Mouse (Mus musculus): ENCODE measurements around the gene Cavin1.
"Not testable (repeated sequence)": the region's sequence is repeated elsewhere in the genome, so short reads cannot be mapped to it uniquely, and the experiment has no call there.

Gene Cavin1

DNA sequence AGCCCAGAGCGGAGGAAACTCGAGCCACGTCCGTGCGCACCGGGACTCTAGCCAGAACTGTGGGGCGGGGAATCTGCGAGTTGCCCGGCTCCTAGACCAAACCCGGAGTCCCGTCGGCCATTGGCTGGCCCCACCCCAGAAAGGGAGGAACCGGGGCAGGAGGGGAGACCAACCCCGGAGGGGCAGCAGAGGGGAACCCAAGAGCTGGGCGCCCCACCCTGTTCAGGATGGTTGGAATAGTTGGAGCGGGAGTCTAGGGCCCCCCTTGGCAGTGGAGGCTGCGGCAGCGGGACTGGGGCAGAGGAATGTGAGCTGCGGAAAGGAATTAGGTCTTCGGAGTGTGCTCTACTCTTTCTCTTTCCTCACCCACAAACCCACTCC is at the start of gene Cavin1:
Gene Cavin1 (minus strand): TSS at position 331 of the 381 bp plus-strand sequence.
- in situ Hi-C loops (cut with MboI, MseI), result no loop called here

DNA sequence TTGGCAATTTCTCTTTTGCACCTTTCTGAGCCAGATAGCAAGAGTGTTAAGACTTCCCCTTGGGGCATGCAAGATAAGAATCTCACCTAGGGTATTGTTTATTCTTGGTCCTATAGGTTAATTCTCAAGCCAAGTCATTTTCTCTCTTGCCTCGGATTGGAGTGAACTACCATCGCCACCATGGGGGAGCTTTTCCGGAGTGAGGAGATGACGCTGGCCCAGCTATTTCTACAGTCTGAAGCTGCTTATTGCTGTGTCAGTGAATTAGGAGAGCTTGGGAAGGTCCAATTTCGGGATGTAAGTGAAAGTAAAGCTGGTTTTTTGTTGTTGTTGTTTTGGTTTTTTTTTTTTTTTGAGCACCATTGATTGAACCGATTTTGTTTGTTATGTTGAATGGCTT is 41.0 kb upstream of the Cavin1 start:
- in situ Hi-C loops (cut with MboI, MseI), result loop anchor here (10.0 kb wide), 1 partner anchor 1733 kb away; no protein-coding TSS in a partner anchor

DNA sequence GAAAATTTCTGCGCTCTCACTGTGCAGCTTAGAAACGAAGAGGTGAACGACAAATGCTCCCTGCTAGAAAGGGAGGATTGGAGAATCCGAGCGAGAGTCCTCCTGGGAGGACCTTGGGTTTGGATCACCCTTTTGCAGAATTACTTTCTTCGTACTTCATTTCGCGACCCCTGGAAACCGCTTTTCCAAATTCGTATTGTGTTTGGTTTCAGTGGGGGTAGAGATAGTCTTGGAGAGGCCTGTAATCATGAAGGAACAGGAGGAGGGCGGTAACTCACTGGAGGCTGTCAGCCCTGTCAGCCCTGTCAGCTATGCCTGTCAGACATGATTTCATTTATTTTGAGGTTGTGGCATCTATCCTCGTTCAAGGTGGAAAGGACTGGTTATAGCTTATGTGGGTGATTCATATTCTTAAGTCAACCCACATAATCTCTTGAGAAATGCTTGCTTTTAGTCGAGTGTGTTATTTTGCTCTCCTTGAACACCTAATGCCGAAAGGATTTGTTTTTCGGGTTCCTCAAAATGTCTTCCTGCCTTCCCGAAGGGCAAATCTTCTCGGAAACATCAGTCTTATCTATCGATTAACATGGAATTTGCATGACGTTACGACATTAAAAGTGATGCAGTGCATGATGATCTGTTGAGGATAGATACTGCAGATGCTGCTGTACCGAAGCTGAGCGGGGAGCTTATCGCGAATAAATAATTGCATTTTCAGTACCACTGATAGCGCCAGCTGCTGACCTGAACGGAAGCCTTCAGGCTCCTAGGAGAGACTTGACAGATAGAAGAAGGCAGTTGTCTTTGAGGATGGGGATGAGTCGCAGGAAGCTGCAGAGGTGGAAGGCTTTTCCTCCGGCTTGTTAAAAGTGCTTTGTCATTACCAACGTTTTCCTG is 39.4 kb upstream of the Cavin1 start:
- in situ Hi-C loops (cut with MboI, MseI), result loop anchor here (10.0 kb wide), 1 partner anchor 1735 kb away; no protein-coding TSS in a partner anchor

DNA sequence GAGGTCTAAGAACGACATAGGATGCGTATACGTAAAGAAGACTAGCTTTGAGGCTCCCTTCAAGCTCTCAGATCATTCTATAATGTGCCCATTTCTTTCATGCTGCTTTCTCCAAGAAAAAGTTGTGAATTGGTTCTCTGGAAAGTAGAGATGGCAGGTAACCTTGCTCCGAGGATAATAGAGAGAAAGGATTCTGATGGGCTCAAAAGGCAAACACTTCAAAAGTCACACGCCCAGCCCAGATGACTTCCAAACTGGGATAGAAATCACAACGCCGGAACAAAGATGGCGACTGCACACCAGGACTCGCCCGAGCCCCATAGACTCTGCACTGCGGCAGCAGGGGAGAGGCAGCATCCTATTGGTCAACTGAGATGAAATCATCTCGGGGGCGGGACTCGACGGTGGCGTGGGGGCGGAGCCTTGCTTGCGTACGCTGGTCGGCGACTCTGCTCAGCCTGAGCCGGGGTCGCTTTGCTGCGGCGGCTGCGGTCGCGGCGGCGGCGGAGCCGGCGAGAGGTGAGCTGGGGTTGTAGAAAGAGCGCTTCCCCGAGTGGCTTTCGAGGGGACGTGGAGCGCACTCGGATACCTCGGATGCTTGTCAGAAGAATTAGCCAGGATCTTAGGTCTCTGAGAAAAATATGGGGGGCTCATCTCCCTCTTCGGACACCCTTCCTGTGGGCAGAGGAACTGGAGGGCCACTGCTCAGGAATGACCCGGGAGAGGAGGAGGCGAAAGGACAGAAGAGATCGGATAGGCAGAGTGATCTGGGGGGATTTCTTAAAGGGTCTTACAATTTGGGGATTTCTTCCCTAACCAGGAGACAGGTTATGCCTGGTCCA is 38.6 kb upstream of the Cavin1 start, which contains the start of gene Atp6v0a1:
Gene Atp6v0a1 (plus strand): TSS at position 407 of the 842 bp plus-strand sequence.
- in situ Hi-C loops (cut with MboI, MseI), result no loop called here

DNA sequence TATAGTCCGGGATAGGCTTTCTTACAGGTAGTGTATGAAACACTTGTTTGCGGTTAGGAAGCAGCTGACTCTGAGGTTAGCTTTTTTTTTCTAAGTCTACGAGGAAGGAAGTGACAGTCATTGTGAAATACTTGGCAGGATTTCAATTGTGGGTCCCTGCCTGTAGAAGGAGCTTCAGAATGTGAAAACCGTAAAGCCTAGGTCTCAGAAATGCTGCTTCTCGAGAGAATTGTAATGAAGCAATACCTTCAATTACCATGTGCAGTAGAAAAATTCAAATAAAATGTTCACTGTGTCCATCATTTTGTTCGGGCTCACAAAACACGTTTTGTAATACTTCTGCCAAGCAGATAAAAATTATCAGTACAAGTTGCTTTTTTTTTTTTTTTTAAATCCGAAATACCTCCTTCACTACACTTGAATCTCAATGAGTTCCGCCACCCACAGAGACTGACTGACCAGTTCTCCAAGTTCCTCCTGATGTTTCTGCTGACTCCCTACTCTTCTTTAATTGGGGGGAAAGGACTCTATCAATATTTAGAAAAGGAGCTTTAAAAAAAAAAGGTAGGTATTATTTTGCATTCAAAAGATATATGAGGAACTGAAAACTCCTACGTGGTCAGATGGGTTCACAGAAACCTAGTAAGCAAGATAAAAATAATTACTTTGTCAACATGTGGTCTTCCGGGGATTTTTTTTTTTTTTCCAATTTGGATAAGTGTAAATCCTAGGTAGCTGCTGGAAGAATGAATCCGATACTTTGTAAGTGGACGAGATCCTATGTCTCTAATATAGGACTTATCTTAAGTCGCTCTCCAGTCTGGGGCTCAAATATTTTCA is 37.7 kb upstream of the Cavin1 start:
- in situ Hi-C loops (cut with MboI, MseI), result no loop called here

DNA sequence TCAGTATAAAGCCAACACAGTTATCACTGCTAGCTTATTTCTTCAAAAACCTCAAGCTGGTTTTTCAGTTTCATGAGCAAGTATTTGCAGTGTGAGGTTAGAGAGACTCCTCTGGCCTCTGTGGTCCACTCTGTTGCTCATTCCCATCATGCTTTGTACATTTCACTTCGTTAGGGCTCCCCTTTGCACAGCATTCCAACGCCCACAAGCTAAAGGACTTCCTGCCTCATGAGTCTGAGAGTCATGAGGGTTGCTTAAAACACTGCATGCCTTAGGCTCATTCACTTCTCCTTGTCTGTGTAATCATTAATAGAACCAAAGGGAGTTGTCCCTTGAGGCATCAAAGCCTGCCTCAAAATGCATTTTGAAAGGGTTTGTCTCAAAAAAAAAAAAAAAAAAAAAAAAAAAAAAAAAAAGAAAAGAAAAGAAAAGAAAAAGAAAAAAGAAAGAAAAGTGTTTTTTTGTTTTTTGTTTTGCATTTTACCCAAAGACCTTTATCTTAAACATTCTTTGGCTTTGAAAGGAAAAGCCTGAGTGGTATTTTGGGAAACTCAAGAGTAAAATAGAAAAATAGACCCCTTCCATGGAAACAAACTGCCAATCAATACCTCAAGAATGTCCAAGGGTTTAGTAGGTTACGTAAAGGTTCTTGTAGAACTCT is 32.5 kb upstream of the Cavin1 start:
- in situ Hi-C loops (cut with MboI, MseI), result no loop called here

DNA sequence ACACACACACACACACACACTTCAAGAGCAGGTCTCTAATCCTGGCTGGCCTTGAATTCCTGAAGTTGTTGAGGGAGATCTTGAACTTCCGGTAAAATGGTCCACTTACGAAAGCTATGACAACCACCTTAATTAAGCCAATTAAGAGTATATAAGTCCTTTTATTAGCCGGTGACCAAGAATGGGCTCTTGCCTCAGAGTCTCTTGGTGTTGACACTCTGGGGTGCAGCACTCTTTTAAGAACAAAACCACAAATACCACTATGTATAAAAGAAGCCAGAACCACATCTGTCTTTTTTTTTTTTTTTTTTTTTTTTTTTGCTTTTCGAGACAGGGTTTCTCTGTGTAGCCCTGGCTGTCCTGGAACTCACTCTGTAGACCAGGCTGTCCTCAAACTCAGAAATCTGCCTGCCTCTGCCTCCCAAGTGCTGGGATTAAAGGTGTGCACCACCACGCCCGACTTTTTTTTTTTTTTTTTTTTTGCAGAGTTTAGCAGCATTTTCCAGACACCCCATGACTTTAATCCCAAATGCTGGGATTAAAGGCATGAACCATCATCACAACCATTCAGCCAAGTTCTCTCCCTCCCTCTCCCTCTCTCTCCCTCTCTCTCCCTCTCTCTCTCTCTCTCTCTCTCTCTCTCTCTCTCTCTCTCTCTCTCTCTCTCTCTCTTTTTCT is 31.3 kb upstream of the Cavin1 start:
- in situ Hi-C loops (cut with MboI, MseI), result not testable (repeated sequence)

DNA sequence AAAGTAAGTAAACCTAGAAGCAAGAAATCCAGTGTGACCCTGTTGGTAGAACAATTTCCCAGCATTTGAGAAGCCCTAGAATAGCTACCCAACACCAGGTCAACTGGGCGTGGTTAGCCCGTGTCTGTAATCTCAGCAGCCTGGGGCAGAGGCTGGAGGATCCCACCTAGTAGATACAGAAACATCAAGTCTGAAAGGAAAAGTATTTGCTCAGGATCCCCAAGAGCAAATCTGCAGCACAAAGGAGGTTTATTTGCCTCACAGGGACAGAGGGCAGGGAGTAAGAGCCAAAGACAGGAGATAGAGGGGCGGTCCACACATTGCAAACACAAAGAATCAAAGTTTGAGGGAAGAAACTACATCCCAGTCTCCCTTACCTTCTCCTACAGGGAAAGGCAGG is 28.6 kb upstream of the Cavin1 start:
- in situ Hi-C loops (cut with MboI, MseI), result no loop called here

DNA sequence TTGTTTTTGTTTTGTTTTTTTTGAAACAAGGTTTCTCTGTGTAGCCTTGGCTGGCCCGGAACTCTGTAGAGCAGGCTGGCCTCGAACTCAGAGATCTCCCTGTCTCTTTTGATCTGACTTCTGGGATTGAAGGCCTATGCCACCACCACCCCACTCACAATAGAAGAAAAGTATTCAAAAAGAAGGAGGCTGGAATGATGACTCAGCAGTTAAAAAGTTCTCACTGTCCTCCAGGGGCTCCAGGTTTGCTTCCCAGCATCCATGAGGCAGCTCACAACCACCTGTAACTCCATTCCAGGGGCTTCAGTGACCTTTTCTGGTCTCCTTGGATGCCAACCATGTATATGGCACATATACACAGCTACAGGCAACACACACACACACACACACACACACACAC is 28.1 kb upstream of the Cavin1 start:
- in situ Hi-C loops (cut with MboI, MseI), result no loop called here

DNA sequence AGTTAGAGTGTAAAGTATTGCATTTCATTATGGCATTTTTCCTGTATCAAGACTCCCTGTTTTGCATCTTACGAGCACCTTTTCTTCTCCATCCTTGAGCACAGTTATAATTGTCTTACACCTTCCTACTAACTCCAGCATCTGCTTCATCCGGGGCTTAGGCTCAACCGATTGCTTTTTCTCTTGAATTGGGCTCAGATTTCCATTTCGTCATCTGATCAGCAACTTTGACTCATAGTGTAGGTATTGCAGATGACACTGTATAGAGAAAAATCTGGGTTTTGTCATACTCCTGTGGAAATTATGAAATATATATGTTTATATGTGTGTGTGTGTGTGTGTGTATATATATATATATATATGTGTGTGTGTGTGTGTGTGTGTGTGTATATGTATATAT is 25.8 kb upstream of the Cavin1 start:
- in situ Hi-C loops (cut with MboI, MseI), result no loop called here

DNA sequence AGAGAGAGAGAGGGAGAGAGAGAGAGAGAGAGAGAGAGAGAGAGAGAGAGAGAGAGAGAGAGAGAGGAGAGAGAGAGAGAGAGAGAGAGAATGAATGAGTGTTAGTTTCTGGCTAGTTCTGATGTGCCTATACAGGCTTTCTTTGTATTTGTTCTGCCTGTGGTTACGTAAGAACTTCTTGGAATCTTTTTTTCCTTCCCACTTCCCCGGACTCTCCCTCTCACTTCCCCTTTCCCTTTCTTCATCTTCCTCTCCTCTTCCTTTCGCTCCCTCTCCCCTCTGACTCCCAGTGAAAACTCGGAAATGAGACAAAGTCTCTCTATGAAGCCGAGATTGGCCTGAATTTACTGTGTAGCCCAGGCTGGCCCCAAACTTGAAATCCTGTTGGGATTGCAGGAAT is 24.0 kb upstream of the Cavin1 start:
- in situ Hi-C loops (cut with MboI, MseI), result no loop called here

DNA sequence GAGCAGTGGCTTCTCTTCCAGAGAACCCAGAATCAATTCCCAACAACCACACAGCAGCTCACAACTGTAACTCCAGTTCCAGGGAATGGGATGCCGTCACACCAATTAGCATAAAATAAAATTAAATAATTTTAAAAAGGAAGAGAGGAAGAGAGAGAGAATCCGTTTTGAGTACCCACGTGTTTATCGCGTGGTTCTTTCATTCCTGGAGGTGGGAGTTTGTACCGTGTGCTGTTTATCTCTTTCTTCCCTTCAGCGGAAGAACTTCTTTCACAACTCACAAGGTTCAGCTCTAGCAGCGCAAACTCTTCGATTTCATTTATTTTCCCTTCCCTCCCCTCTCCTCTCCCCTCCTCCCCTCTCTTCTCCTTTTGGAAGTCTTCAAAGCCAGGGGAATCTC is 23.5 kb upstream of the Cavin1 start:
- in situ Hi-C loops (cut with MboI, MseI), result no loop called here

DNA sequence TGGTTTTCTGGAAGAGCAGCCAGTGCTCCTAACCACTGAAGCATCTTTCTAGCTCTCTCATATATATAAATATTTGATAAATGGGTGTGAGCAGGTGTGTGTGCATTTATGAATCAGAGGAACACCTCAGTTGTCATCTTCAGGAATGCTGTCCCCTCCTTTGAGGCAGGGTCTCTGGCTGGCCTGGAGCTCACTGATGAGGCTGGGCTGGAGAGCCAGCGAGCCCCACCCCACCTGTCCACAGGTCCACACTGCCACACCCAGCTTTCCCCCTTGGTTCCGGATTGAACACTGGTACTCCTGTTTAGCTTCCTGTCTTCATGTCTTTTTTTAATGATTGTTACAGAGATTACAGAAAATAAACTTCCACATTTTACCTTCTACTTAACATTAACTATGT is 22.8 kb upstream of the Cavin1 start:
- in situ Hi-C loops (cut with MboI, MseI), result no loop called here

DNA sequence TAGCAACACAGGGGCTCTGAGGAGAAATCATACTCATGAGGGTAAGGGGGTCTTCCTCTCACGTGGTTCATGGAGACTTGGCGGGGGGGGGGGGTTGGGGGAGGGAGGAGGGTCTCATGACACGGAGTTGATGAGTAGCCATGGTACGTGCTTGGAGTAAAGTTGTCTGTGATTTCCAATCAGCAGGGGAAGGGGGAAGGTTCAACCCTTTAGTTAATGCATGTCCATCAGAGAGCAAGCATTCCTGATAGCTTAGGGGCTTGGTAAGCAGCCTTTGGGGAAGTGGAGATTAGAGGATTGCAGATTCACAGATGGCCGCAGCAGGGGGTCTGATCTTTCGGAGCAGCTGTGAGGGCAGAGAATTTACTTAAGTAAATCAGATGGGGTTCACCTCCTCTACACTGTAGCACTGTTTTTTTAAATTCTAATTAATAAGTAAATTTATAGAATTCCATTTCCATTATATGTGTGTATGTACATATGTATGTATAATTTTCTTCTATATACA is 20.4 kb upstream of the Cavin1 start:
- in situ Hi-C loops (cut with MboI, MseI), result no loop called here

DNA sequence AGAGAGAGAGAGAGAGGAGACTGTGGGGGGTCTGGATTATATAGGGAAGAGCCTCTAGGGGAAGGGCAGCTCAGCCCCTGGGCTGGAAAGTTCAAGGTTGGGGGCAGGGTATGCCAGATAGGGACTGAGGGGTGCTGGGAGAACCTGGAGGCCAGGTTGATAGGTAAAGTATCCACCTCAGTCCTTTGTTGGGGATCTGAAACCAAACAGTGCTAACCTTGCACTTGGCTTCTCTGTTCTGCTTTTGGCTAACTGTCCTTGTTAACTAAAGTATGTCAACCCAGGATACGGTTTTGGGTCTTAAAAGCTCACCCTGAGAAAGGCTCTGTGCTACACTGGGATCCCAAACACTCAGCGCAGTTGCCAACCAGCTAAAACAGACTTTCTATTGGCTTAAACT is 19.0 kb upstream of the Cavin1 start:
- in situ Hi-C loops (cut with MboI, MseI), result no loop called here

DNA sequence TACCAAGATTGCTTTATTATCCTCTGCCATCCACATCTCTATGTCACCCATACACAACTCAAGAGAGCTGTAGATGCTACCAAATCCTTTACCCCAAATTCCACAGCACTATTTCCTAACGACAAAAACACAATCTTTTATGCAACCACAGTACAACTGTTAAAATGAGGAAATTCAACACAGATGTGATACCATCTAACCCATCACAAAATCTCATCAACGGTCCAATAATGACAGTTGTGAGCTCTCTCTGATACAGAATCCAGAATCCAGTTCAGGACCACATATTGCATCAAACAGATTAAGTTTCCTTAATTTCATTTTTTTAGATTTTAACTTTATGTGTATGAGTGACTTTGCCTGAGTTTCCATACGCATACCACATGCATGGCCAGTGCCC is 18.0 kb upstream of the Cavin1 start:
- in situ Hi-C loops (cut with MboI, MseI), result no loop called here

DNA sequence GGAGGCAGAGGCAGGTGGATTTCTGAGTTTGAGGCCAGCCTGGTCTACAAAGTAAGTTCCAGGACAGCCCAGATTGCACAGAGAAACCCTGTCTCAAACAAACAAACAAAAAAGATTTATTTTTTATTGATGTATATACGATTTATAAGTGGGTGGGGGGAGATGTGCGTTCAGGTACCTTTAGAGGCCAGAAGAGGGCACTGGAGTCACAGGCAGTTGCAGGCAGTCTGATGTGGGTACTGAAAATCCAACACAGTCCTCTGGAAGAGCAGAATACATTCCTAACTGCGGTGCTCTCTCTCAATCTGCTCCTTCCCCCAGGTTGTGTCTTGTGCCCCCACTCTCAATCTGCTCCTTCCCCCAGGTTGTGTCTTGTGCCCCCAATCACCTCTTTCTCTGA is 14.9 kb upstream of the Cavin1 start:
- in situ Hi-C loops (cut with MboI, MseI), result no loop called here

DNA sequence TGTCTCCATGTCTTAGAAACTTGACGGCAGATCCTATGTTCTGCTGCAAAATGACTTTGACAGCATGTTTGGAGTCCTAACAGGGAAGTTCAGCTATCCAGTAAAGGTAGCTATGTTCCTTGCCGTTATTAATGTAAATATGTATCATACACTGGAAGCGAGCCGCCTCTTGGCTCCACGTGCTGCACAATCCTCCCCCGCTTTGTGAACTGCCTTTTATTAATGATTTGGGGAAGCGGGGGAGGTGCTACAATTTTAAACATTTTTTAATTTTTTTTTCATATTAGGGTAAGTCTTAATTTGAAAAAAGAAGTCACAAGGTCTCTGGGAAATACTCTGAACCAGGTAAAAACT is 13.1 kb upstream of the Cavin1 start:
- in situ Hi-C loops (cut with MboI, MseI), result loop anchor here (5.0 kb wide), 1 partner anchor 74 kb away; no protein-coding TSS in a partner anchor

DNA sequence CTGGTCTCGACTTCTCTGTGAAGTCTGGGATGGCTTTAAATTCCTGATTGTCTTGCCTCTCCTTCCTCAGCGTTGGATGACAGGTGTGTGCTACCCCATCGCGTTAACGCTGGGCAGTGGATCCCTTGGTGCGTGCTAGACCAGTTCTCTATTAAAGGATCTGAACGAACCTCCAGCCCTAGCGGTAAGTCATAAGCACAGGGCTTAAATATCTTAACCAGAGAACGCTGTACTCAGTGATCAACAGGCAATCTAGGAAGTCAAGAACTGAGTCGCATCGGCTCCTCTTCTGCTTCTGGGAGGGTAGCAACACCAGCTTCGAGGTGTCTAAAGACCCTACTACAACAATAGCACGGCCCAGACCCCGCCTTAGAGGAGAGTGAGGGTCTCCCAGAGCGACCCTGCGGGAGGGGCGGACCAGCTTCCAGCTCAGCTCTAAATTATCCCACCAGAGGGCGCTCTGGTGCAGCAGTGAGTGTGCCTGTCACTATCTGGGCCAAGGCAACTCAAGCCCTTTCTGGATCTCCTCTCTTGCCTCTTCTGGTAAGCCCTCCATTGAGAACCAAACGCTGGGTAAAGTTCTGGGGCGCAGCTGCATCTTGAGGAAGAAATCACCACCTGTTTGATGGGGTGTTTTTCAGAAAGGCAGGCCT is 12.6 kb upstream of the Cavin1 start:
- in situ Hi-C loops (cut with MboI, MseI), result loop anchor here (5.0 kb wide), 1 partner anchor 74 kb away; no protein-coding TSS in a partner anchor

DNA sequence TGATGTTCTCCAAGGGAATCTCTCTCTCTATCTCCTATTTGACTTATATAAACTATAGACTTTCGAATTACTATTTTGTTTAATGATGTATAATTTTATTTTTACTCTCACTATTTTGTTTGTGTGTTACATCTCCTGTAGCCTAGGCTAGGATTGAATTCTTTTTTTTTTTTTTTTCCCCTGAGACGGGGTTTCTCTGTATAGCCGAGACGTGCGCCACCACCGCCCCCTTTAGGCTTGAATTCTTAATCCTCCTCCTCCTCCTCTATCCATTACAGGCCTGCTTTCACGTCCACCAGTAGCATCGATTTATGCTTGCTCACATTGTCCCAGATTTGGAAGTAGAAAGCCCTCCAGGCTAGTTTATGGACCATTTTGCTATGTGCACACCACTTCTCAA is 11.4 kb upstream of the Cavin1 start:
- in situ Hi-C loops (cut with MboI, MseI), result loop anchor here (5.0 kb wide), 1 partner anchor 75 kb away; no protein-coding TSS in a partner anchor

Data from T-helper 1 cell (primary cell).